Mouse (Mus musculus): ENCODE data around the gene 2210011C24Rik. TPM values are rescaled to one million over a fixed set of nuclear protein-coding genes. Genes with fewer than 3 reads are reported as not detected.
A peak's percentile ranks its signal among the peaks of the same experiment; 100 is the strongest.

The 2210011C24Rik gene
- total RNA-seq (2021): 1 to 10 TPM; 2.6 to 3.4 TPM

GRCm38 (mm10) chr8:84011705-84012498 lies at the start of gene 2210011C24Rik:
Gene 2210011C24Rik, minus strand, starts transcription at chr8:84012171.
- intact Hi-C loops (cut with DNase I): loop anchor here (5.0 kb wide), 1 partner anchor 345 kb away; no protein-coding TSS in a partner anchor
- DNase-seq: peak in 1 of 2 experiments; percentile 21

- DNase-seq: no peak
- intact Hi-C loops (cut with DNase I): loop anchor here (5.0 kb wide), 1 partner anchor 87 kb away; the partner anchor contains the start of genes 4930432K21Rik and Cc2d1a
Observed at GRCm38 (mm10) chr8:84060245-84060644, 48.3 kb upstream of the 2210011C24Rik start.

- intact Hi-C loops (cut with DNase I): no loop called here
- DNase-seq: no peak
Observed at GRCm38 (mm10) chr8:84059226-84059625, 47.3 kb upstream of the 2210011C24Rik start.

DNA sequence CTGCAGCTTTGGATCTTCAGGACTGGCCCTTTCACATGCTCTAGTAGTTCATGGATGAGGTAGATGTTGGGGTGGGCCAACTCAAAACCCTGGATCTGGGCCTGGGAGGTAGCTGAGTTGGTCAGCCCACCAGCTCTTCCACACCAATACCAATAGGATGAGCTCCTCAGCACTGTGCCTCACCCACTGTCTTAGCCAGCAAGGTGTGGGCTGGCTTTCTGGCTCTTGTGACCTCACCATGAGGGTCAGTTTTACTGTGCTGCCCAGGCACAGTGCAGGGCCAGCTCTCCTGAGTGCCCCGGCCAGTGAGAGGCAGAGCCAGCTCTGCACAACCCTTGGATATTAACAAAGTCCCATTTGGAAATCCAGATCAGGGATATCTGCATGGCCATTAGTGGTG lies 45.9 kb upstream of the 2210011C24Rik start:
- intact Hi-C loops (cut with DNase I): no loop called here
- no peak for DNase-seq

DNA sequence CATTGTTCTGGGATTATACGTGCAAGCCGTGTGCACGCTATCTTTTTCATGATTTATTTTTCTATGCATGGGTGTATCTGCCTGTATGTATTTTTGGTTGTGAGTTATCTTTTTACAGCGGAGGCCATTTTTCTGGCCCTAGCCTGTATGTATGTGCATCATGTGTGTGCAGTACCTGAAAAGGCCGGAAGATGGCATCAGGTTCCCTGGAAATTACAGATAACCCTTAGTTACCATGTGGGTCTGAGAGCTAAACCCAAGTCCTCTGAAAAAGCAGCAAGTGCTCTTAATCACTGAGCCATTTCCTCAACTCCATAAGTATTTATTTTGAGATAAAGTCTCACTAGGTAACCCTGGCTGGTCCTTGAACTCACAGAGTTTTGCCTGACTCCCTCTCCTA lies 41.3 kb upstream of the 2210011C24Rik start:
- intact Hi-C loops (cut with DNase I): no loop called here

GRCm38 (mm10) chr8:84052746-84053145 lies 40.8 kb upstream of the 2210011C24Rik start:
- intact Hi-C loops (cut with DNase I): no loop called here
- no peak for DNase-seq

More for the DNA sequence above, 41.3 kb upstream of the 2210011C24Rik start:
- no peak for DNase-seq

DNA sequence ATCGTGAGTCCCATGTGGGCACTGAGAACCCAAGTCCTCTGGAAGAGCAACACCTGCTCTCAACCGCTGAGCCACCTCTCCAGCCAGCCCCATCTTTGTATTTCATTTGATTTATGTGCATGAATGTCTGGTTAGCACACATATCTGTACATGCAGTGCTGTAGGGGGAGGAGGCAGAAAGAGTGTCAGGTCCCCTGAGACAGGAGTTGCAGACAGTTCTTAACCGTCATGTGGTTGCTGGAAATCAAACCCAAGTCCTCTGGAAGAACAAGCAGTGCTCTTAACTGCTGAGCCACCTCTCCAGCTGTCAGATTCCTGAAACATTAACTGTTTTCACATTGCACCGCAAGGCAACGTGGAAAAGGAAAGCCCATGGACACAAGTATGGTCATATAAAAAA lies 36.2 kb upstream of the 2210011C24Rik start:
- intact Hi-C loops (cut with DNase I): no loop called here
- no peak for DNase-seq

DNA sequence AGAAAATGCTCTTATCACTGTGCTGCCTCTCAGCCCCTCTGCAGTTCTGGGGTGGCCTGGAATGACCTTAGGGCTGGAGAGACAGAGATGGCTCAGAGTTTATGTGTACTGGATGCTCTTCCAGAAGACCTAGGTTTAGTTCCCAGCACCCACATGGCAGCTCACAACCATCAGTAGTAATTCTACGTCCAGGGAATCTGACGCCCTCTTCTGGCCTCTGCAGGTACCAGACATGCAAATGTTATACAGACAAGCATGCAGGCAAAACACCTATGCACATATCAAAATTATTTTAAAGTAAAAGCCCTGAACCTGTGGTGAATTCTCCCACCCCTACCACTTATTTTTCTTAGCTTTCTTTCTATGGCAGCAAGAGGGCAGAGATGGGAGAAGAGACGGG lies 34.5 kb upstream of the 2210011C24Rik start:
- intact Hi-C loops (cut with DNase I): no loop called here
- no peak for DNase-seq

- intact Hi-C loops (cut with DNase I): no loop called here
Observed at GRCm38 (mm10) chr8:84044900-84045299, 32.9 kb upstream of the 2210011C24Rik start, which contains the start of gene Rln3. Gene Rln3, minus strand, starts transcription at chr8:84045000.

DNA sequence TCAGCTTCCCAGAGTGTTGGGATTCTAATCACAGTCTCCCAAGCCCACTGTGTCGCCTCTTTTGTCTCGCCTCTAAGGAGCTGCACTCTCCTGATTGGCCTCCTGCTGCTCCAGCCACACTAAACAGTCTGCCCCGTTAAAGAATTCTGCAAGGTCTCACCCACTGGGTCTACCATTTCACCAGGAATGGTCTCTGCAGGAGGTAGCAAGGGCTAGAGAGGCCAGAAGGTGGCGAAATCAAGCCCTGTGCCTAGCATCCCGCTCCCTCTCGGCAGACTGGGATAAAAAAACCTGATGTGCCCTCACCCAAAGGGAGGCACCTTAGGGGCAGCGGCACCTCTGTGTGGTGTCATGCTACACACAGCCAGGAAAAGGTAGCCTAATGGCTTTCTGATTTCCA lies 32.1 kb upstream of the 2210011C24Rik start:
- intact Hi-C loops (cut with DNase I): no loop called here
- no peak for DNase-seq

More at GRCm38 (mm10) chr8:84044900-84045299, 32.9 kb upstream of the 2210011C24Rik start, which contains the start of gene Rln3:
- DNase-seq: no peak

DNA sequence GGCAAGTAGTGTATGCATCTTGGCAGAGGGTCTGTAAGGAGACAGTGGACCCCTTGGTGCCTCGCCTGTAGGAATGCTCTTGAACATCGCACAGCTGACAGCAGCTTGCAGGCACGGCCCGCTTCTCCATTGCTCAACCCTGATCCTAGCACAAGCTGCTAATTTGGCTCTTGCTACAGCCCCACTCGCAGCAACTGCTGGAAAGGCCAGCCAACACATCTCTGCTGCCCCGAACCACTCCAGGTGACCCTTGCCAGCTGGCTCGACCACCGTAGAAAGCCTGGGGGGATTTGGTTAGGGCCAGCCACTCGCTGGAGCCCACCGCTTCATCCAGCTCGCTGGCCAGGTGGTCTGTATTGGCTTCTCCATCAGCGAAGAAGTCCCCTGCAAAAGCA lies 31.0 kb upstream of the 2210011C24Rik start:
- DNase-seq: peak; percentile 32 to 47
- intact Hi-C loops (cut with DNase I): loop anchor here (2.0 kb wide), 1 partner anchor 20 kb away; no protein-coding TSS in a partner anchor

DNA sequence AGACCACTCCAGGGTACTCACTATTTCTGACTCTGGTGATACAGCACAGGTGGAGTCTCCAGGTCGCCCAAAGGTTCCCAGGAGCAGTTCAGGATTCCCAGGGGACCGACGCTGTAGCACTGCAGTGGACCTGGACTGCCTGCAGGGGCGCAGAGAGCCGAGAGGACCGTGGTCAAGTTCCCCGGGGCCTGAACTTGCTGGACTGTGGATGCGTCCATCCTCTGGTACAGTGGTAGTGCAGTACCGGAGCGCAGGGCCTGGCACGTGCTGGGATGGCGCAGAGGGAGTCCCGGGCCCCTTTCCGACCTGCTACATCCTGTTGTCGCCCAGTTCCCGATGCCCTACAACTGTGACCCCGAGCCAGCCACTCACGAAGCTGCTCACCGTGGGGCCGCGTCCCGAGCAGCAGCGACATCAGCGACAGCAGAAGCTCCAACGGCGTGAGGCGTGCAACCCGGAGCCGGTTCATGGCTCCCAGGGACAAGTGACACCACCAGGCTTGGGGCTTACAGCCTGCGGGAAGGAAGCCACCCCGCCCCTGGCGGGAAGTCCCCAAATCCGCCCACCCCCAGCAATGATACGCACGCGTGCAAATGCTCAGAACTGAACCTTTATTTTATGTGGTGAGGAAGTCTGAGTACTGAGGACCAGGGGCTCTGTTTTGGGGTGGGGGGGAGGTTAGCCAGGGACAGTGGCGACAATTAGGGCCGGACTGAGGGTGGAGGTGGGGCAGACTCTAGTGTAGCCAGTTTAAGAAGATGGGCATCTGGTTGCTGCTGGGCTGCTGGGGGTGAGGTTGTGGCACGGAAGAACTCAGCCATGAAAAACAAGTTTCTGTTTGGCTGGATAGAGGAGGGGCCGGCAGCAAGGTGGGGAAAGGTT lies 30.3 kb upstream of the 2210011C24Rik start, which contains the start of gene Il27ra:
TSS of gene Il27ra (minus strand) at position 524 of the 882 bp plus-strand sequence.
- peak; percentile 78 for DNase-seq
- intact Hi-C loops (cut with DNase I): loop anchor here (2.0 kb wide), 1 partner anchor 20 kb away; no protein-coding TSS in a partner anchor

GRCm38 (mm10) chr8:84039050-84039449 lies 27.1 kb upstream of the 2210011C24Rik start:
- DNase-seq: peak; percentile 80
- intact Hi-C loops (cut with DNase I): loop anchor here (1.0 to 2.0 kb wide), 2 partner anchors 144 to 246 kb away; no protein-coding TSS in a partner anchor

GRCm38 (mm10) chr8:84038015-84038414 lies 26.0 kb upstream of the 2210011C24Rik start:
- intact Hi-C loops (cut with DNase I): loop anchor here (2.0 kb wide), 1 partner anchor 145 kb away; no protein-coding TSS in a partner anchor
- DNase-seq: peak; percentile 43 to 50

- no peak for DNase-seq
- intact Hi-C loops (cut with DNase I): no loop called here
Observed at GRCm38 (mm10) chr8:84032777-84033176, 20.8 kb upstream of the 2210011C24Rik start.

GRCm38 (mm10) chr8:84029272-84029671 lies 17.3 kb upstream of the 2210011C24Rik start:
- intact Hi-C loops (cut with DNase I): no loop called here
- DNase-seq: no peak

DNA sequence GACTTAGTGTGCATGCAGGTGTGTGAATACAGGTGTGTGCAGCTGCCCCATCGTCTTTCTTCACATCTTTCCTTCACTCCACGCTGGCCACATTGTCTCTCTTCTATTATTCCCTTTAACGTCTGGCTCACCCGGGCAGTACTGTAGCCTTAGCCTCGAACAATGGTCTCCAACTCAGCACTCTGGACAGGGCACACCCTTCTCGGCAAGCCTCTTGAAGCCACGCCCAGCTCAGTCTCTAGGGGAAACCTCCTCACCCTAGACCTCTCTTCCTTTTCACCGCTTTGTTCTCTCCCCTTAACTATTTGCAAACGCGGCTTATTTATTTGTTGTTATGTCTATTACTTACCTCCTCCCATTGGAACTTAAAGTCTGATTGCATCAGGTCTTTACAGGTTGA lies 15.5 kb upstream of the 2210011C24Rik start:
- intact Hi-C loops (cut with DNase I): no loop called here
- DNase-seq: no peak

DNA sequence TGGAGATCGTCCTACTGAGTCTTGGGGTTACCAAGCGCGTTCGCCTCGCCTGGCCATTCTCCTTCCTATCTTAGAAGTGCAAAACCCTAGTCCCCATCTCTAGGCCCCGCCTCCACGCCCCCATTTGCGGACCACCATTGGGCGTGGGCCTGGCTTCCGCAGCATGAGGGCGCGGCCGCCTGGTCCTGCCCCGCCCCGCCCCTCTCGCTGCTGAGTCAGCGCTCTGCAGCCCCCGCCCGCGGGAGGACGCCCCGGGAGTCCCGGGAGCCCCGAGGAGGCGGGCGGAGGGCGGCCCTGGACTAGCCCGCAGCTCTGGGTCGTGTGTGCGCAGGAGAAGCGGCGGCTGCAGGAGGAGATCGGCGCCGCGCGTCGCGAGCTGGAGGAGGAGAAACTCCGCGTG lies 13.9 kb upstream of the 2210011C24Rik start:
- DNase-seq: peak in 1 of 2 experiments; percentile 45
- intact Hi-C loops (cut with DNase I): no loop called here

GRCm38 (mm10) chr8:84024171-84024570 lies 12.2 kb upstream of the 2210011C24Rik start:
- intact Hi-C loops (cut with DNase I): no loop called here
- DNase-seq: peak; percentile 51 to 67

- no peak for DNase-seq
- intact Hi-C loops (cut with DNase I): no loop called here
Observed at GRCm38 (mm10) chr8:84023631-84024030, 11.7 kb upstream of the 2210011C24Rik start.

DNA sequence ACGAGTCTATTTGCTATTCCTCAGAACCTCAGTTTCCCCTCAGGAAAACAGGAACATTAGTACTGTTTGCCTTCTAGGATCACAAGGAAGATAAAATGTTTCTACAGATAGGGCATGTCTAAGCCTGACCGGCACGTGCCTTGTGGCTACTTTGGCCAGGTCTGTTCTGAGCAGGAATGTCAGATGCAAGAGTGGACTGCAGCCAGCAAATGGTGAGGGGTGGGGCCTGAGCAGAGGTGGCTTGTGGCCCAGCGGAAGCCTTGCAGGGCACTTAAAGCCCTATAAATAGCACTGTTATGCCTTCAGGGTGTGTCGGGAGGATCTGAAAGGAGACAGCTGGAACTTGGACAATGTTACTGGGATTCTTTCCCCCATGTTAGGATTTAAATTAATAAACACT lies 11.1 kb upstream of the 2210011C24Rik start:
- peak; percentile 70 to 72 for DNase-seq
- intact Hi-C loops (cut with DNase I): no loop called here

Measured in heart, postnatal 36 days (tissue).